Mouse (Mus musculus): ENCODE measurements around the gene Gm14226.
A peak's percentile ranks its signal among the peaks of the same experiment; 100 is the strongest.

- TF ChIP-seq POLR2A (IDR thresholded peaks at IDR 0.05; ENCODE audit: insufficient read length, low read depth) (peak; percentile 56), E2F4 (IDR thresholded peaks at IDR 0.05; ENCODE audit: insufficient read depth) (peak; percentile 56), POLR2AphosphoS2 (IDR thresholded peaks at IDR 0.05; ENCODE audit: insufficient read length, low read depth) (peak; percentile 45), TCF3 (IDR thresholded peaks at IDR 0.05; ENCODE audit: insufficient read length, low read depth) (no peak)
Observed at GRCm38 (mm10) chr2:155073978-155074765, 56.1 kb downstream of the Gm14226 start, which contains the start of gene Ahcy.
